Mouse (Mus musculus): ENCODE results near the gene Sobp.

Gene Sobp

DNA sequence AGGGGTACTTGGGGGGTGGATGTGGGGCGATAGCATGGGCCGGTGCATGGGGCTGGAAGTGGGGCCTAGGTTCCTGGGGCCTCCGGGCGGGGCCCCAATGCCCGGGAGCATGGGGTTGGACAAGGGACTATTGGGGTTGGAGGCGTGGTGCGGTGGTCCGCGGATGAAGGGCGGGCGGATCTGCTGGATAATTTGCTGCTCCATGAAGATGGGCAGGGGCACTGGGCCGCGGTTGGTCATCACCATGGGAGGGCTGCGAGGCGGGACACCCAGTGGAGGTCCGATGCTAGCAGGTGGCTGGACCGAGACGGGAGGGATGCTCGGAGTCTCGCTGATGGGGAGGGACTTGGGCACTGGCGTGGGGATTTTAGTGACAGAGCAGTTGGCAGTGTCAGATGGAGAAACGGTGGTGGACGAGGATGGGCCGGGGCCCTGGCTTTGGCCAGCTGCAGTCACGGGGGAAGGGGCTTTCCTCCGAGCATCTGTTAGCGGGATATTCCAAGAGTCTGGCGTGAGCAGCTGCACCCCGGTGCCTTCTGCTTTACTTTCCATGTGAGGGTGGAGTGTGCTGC is 152.1 kb downstream of the Sobp start:
- ChIA-PET POLR2A (interaction anchor here in 2 of 4 experiments (0.6 to 2.0 kb wide), 2 partner anchors 20 to 256 kb away, joined by 3 to 4 read pairs; no protein-coding TSS in a partner anchor), CTCF (no interaction called here)

DNA sequence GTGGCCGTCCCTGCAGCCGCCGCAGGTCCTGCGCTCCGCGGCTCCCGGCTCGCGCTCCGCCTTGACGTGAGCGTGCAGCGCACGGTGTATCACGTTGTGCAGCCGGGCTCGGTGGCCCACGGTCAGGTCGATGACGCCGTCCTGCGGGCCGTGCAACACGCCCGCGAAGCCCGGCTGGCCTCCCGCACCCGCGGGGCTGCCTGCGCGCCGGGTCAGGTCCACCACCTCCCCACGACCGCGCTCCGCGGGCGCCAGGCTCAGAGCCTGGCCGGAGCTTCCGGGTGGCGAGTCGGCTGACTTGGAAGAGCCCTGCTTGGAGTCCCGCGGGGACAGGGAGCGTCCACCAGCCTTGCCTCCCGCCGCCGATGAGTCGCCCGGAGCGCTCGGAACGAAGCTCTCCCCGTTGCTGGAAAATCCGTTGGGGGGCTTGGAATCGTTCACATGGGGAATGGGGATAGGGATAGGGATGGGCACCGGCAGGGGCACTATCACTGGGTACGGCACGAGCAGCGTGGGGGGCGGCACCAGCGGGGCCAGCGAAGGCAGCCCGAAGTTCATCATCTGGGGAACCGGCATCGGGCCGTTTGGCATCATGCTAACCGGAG is 152.7 kb downstream of the Sobp start:
- POLR2A ChIA-PET: interaction anchor here in 3 of 4 experiments (0.6 to 2.0 kb wide), 3 partner anchors 20 to 255 kb away, joined by 3 to 4 read pairs (median 3); no protein-coding TSS in a partner anchor
- CTCF ChIA-PET: no interaction called here

DNA sequence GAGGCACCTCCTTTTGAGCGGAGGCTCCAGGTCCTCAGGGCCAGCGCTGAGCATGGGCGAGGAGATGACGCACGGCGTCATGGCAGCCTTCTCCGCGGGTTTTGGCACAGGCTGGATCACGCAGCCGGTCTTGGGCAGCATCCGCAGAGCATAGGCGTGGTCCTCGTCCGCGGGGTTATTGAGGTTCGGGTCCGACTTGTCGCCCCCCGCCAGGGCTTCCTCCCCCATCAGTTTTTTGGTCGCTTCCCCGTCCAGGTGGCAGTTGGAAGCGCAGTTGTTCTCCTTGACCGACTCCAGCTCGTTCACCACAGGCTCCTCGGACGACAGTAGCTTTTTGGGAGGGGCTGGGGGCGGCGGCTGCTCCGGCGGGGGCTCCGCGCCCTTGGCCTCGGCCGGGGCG is 153.3 kb downstream of the Sobp start:
- ChIA-PET POLR2A (interaction anchor here in 2 of 4 experiments (0.5 to 2.0 kb wide), 3 partner anchors 19 to 391 kb away, joined by 3 to 4 read pairs (median 3); no protein-coding TSS in a partner anchor), CTCF (interaction anchor here in 1 of 4 experiments (0.6 kb wide), 1 partner anchor 16 kb away, joined by 5 read pairs; no protein-coding TSS in a partner anchor)

DNA sequence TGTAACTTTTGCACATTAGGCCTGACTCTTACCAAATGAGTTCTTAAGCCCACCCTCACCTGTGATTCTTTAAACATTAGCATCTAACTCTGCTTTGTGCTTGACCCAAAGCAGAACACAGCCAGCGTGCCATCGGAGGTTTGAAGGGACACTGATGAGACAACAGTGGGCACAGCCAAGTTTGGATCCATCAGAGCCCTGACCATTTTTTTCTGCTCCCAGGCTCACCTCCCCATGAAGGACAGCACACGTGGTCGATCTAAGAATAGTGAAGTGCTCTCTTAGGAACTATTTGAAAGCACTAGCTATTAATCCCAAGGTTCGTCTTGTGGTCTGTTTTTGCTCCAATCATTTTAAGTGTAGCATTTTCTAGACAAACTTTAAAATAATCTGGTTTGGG is 159.5 kb downstream of the Sobp start:
- ChIA-PET POLR2A (no interaction called here), CTCF (no interaction called here)

DNA sequence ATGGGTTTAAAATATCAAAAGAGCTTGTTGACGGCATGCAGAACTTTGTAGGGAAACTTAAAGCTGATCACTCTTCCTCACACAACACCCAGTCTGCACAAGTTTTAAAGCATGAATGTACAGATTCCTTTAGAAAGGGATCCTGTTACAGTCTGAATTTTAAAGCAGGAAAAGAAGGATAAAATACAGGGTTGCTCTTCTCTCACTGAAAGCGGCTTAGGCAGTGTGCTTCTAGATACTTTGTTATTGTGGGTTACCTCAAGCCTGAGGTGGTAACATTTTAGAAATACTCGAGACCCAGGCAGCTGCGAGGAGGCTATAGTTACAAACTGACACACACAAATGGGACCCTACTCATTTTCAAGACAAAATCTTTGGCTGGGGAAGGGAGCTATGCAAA is 160.0 kb downstream of the Sobp start:
- ChIA-PET POLR2A (no interaction called here), CTCF (no interaction called here)

DNA sequence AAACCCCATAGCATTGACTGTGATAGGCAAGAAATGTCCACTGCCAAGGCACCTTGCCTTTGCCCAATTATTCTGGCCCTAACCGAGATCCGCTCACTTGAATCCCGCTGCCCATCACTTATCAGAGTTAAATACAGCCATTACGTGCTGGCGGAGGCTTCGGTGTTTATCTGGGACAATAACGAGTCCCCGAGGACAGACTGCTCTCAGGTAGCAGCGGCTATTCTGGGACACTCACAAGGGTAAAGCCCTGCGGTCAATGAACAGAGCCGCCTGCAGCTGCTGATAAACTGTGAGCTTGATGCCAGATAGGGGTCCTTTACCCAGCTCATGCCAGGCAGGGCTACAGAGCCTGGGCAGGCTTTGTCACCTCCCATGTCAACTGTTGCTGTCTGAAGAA is 166.2 kb downstream of the Sobp start:
- ChIA-PET CTCF (interaction anchor here in 1 of 4 experiments (1.3 kb wide), 1 partner anchor 19 kb away, joined by 3 read pairs; no protein-coding TSS in a partner anchor), POLR2A (interaction anchor here in 1 of 4 experiments (0.7 kb wide), 1 partner anchor 61 kb away, joined by 3 read pairs; no protein-coding TSS in a partner anchor)

DNA sequence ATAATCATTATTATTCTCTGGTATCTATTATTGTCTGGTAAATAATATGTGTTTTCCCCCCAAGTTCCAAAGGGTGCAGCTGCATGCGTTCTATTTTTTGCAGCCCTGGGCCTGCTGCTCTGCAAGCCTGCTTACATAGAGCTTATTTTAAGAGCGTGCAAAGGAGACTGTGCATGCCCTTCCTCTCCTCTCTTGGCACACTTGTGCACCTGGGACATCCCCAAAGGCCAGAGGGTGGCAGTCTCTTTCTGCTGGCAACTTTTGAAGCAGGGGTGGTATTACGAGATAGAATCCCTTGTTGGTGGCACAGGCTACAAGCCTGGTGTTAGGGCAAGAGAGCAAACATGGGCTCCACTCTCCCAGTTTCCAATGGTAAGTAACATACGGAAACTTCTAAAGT is 167.8 kb downstream of the Sobp start:
- ChIA-PET POLR2A (interaction anchor here in 1 of 4 experiments (0.8 kb wide), 1 partner anchor 572 kb away, joined by 3 read pairs; no protein-coding TSS in a partner anchor), CTCF (no interaction called here)

DNA sequence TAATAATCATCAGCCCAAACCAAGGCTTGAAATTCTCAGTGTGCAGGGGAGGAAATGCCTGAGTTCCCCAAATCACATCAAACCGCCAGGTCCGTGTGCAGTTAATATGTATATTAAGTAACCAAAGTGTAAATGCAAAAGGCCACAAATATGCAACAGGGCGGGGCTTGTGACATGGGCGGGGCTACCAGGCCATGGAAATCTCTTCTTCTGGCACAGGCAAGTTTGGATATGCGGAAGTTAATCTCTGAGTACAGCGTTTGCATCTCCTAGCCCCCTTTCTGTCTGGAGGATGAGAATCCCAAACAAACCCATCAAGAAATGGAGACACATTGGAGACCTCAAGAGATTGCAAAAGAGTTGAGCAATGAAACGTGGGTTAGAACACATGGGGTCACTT is 168.7 kb downstream of the Sobp start:
- CTCF ChIA-PET: no interaction called here
- POLR2A ChIA-PET: interaction anchor here in 1 of 4 experiments (0.6 kb wide), 1 partner anchor 487 kb away, joined by 4 read pairs; no protein-coding TSS in a partner anchor

DNA sequence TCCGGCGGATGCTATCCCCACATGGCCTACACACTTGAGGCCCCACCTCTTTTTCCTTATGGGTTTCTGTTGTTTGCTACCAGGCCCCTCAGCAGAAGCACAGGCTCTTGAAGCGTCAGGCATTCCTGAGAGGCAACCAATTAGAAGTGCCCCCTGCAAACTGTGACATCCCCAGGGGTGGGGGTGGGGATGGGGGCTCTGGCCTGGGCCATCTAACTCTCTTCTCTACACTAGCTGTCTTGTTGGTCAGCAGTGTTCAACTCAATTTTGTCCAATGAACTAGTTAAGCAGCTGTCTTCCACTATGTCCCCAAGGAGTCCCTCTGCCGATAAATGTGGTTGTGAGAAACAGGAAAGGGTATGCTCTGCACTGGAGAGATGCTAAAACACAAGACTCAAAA is 169.3 kb downstream of the Sobp start:
- ChIA-PET CTCF (interaction anchor here in 1 of 4 experiments (1.0 kb wide), 1 partner anchor 15 kb away, joined by 3 read pairs; no protein-coding TSS in a partner anchor), POLR2A (interaction anchor here in 2 of 4 experiments (0.6 to 0.7 kb wide), 3 partner anchors 69 to 487 kb away, joined by 3 to 4 read pairs (median 3); no protein-coding TSS in a partner anchor)

DNA sequence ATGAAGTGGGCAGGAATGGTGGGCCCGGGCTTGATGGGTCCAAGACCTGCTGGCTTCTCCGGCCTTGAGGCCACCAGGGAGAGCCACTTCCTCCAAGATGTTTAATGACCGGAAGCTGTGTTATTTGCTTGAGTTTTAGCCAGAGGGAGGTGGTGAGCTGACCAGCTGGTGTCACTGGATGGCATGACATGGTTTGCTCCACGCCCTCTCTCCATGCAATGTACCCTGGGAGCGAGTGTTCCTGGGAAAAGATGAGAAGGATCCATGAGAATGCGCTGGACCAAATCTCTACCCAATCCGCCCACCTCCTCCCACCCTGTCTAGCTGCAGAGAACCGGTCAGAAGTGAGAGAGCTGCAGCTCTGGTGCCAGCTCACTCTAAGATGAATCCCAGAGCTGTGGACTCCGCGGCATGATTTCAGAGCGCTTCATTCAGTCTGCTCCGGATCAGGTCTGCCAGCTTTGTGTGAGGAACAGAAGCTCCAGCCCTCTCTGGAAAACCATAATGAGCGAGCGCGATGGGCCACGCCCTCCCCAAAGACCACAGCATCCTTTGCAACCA is 170.1 kb downstream of the Sobp start:
- POLR2A ChIA-PET: interaction anchor here in 3 of 4 experiments (0.6 to 1.7 kb wide), 5 partner anchors 9 to 437 kb away, joined by 3 to 6 read pairs (median 3); no protein-coding TSS in a partner anchor
- CTCF ChIA-PET: interaction anchor here in 3 of 4 experiments (0.6 to 1.0 kb wide), 3 partner anchors 15 to 1333 kb away, joined by 3 to 4 read pairs (median 3); no protein-coding TSS in a partner anchor

DNA sequence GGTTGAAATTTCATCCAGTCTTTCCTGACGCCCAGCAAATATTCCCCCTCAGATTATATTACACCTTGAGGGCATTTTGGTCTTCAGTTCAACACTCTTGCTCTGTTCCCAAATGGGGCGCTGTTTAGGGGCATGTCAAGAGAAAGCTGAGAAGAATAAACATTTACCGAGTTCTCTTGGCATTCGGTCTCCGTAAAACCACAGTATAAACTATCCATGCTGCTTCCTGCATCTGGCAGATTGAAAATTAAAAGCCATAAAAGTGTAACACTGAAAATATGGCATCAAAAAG is 170.9 kb downstream of the Sobp start:
- ChIA-PET CTCF (no interaction called here), POLR2A (interaction anchor here in 2 of 4 experiments (0.7 to 1.7 kb wide), 3 partner anchors 14 to 1364 kb away, joined by 3 to 6 read pairs (median 4); no protein-coding TSS in a partner anchor)

DNA sequence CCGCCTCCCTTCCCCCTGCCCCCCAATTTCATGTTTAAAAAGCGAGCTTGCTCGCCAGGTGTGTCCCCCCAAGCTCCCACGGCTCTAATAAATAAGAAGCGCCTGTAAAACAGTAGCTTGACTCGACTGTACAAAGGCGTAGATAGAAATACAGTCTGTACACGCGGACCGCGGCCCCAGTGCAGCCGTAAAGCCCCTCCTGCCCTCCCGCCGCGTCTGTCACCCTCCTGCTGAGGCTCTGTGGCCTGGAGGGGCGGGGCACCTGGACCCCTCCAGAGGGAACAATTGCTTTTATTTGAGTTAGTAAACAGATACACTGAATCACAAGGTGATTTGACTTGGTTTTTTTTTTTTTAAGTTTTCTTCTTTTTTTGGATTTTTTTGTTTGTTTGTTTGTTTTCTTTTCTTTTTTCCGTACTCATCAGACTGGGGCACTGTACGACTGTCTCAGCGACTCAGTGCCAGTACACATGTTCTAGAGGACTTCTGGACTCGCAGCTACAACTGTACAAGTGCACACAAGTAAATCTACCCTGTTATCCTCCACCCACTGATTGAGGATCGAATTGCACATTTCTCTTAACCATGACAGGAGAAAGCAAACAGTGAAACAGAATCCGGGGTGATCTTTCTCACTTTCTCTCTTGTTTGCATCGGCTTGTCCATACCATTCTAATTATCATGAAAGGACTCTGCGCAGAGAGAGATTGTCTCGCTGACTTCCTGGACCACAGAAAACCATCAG is 171.4 kb downstream of the Sobp start:
- POLR2A ChIA-PET: interaction anchor here in 3 of 4 experiments (0.6 to 1.7 kb wide), 9 partner anchors 14 to 1365 kb away, joined by 3 to 6 read pairs (median 4); partner anchors contain the start of gene Sec63 (in 1 of the 3)
- CTCF ChIA-PET: interaction anchor here in 2 of 4 experiments (0.7 to 1.4 kb wide), 4 partner anchors 14 to 306 kb away, joined by 3 to 9 read pairs (median 5); partner anchors contain the start of gene Sobp (in 1 of the 2)

DNA sequence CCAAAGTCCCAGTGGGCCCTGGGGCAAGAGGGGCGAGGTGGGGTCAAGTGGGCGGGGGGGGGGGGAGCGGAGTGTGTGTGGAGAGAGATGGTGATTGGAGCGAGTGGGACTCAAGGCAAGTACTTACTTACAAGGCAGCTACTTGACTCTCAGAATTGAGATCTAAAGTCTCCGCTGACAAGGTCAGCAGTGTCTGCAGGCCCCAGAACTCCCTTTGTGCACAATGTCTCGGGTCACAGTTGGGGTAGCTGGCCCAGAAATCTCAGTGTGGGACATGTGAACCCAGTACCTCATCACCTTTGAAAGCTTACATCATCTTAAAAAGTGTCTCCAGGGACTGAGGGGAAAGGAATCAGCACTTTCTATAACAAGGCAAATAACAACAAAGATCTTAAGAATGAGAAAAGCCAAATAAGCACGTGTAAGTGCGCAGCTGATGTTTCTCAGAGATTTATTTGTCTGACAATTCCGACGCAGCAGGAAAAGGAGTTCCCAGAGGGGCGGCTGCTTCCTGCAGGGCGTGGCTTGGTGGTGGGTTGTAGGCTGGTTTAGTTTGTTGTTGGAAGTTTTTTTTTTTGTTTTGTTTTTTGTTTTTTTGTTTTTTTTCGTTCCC is 172.2 kb downstream of the Sobp start:
- POLR2A ChIA-PET: interaction anchor here in 3 of 4 experiments (0.5 to 1.5 kb wide), 9 partner anchors 13 to 701 kb away, joined by 3 to 6 read pairs (median 4); partner anchors contain the start of gene Sec63 (in 1 of the 3)

DNA sequence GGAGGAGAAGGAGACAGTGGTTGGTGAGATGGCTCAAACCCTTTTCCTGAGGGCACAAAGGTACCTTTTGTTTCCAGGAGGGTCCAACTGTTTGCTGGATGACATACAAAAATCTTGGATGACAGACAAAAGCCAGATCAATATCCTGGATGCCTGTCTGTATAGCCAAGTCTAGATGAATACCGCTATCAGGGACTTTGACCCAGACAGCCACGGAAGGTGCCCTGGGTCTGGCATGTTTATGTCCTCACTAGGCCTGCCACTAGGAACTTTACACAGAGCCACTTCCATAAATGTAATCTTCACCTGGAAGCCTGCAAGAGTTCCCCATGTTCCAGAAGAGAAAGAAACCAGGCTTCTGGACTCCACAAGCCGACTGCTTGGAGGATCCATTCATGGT is 172.9 kb downstream of the Sobp start:
- POLR2A ChIA-PET: interaction anchor here in 1 of 4 experiments (1.0 kb wide), 1 partner anchor 20 kb away, joined by 4 read pairs; no protein-coding TSS in a partner anchor
- CTCF ChIA-PET: interaction anchor here in 2 of 4 experiments (0.5 to 1.4 kb wide), 2 partner anchors 15 to 366 kb away, joined by 3 to 9 read pairs; no protein-coding TSS in a partner anchor

More for the DNA sequence above, 172.2 kb downstream of the Sobp start:
- CTCF ChIA-PET: interaction anchor here in 2 of 4 experiments (0.7 to 1.4 kb wide), 4 partner anchors 13 to 305 kb away, joined by 3 to 9 read pairs (median 5); partner anchors contain the start of gene Sobp (in 1 of the 2)

DNA sequence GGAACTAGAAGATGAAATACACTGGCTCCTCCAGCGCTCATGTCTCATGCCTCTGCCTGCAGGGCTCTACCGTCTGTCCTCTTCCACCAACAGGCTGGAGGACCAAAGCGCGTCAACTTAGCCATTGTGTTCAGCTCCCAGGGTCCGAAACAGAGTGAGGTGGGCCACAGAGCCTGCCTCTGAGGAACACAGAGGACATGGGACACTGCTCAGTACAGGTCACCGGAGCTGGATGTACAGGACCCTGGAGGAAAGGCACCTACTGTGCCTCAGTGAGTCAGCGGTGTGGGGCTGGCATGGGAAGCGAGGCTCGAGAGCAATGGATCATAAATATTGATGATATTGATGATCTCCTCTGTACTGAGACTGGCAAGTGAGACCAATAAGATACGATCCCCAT is 175.0 kb downstream of the Sobp start:
- POLR2A ChIA-PET: interaction anchor here in 1 of 4 experiments (0.5 to 0.8 kb wide), 2 partner anchors 11 to 28 kb away, joined by 3 to 4 read pairs; no protein-coding TSS in a partner anchor
- CTCF ChIA-PET: interaction anchor here in 1 of 4 experiments (0.6 kb wide), 1 partner anchor 11 kb away, joined by 5 read pairs; no protein-coding TSS in a partner anchor

DNA sequence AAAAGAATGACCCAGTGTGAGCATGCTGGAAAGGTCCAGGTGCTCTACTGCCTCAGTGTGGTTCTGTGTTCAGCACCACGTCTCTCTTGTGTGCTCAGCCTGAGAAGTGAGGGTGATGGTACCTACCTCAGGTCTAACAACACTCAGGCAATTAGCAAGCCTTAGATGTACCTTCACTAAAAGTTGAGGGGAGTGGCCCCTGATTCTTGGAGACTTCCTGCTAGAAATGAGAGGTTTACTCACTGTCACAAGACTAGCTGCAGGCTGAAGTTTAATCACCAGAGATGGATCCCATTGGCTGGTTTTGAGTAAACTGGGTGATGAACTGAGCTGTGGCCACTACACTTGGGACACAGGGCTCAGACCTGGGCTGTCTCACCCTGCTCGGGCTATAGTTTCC is 177.1 kb downstream of the Sobp start:
- POLR2A ChIA-PET: no interaction called here
- CTCF ChIA-PET: no interaction called here

DNA sequence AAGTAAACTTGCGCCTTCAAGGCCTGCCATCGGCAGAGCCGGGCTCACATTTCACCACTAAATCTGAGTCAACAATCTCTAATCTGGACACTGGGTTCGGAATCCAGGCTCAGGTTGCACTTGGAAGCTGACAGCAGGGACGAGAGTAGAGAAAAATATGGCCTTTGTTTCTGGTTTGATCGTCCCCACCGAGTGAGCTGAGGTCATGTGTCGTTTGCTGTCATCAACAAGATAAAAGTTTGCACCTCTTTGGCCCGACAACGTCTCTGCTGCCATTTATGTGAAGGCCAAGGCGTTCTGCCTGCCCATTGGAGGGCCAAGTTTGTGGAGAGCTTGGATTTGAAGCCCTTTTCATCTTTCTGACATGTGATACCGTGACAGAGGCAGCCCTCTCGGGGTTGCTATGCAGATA is 178.8 kb downstream of the Sobp start:
- POLR2A ChIA-PET: interaction anchor here in 3 of 4 experiments (0.6 to 1.1 kb wide), 5 partner anchors 9 to 1308 kb away, joined by 3 to 6 read pairs (median 3); no protein-coding TSS in a partner anchor
- CTCF ChIA-PET: interaction anchor here in 2 of 4 experiments (0.6 to 1.0 kb wide), 3 partner anchors 8 to 480 kb away, joined by 3 to 5 read pairs (median 3); no protein-coding TSS in a partner anchor

DNA sequence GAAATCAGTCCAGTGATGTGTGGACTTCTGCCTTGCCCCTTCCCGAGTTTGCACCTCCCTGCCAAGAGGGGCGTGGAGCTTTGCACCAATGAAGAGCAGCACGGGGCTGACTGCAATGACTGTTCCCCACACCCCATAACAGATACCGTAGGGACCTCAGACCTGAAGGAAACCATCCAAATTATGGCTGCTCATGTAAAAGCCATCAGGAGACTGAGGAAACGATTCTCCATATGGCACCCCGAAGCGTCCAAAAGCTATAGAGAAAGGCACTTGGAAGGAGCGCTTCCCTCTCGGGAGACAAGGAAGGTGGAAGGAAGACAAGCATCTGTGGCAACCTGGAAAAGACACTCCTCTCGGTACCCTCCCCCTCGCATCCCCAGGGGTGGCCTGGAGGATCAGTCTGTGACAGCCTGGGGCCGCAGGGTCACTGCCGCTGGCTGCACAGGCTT is 180.0 kb downstream of the Sobp start:
- ChIA-PET CTCF (interaction anchor here in 1 of 4 experiments (0.7 to 1.3 kb wide), 2 partner anchors 22 to 36 kb away, joined by 3 to 4 read pairs; no protein-coding TSS in a partner anchor), POLR2A (interaction anchor here in 1 of 4 experiments (0.8 kb wide), 1 partner anchor 21 kb away, joined by 3 read pairs; no protein-coding TSS in a partner anchor)
